Comparison of ENCODE assay signal across 8 mouse cellular contexts in the genomic region with DNA sequence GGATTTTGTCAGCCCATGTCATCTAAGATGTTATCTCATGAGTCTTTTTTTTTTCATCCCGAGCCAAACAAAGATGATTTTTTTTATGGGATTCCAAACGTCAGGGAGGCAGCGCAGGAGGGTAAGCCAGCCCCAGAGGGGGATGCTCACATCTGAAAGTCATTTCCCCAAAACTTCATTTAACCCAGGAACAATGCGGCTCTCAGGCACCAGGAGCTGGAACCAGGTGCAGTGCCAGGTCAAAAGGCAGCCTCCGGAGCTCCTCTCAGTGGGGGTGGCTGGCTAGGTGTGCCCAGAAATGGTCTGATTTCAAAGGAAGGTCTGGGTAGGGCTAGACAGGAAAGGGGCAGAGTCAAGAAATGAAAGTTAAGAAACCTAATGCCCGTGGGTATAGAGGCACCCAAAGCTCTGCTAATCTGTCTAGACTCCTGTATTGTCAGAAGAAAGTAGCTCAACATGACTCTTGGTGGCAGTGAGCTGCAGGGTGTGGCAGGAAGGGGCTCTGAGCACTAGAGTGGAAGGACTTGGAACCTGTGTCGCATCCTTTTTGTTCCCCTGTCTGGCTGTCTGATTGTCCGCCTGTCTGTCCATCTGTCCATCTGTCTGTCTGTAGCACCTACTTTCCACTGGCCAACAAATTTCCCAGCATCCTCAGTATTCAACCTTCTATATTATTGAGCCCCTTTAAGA.
DNase-seq lines count a peak whose midpoint lies in the region; ATAC-seq lines count a peak whose summit lies in the region.

No protein-coding gene starts in this region.

- no peak overlapping the region for H3K4me3 ChIP-seq in hindbrain, embryonic 11.5 days (ENCODE audit: low read depth, low read length)
- H3K4me3 ChIP-seq in limb, embryonic 15.5 days: peak overlapping the region; percentile 9; the same call in 1 of the 2 replicates

- H3K9me3 ChIP-seq in hindbrain, embryonic 11.5 days (ENCODE audit: control insufficient read depth, low read length): no peaks in the 10 kb centered on the region
- H3K9me3 ChIP-seq in limb, embryonic 15.5 days: no peaks in the 10 kb centered on the region

- no peaks in the 10 kb centered on the region for H3K27me3 ChIP-seq in hindbrain, embryonic 11.5 days (ENCODE audit: control insufficient read depth, insufficient read depth, low read length)
- no peaks in the 10 kb centered on the region for H3K27me3 ChIP-seq in limb, embryonic 15.5 days

- DNase-seq in cerebellum, adult 18-20 months: peak; percentile 9 to 13
- peak; percentile 40 for DNase-seq in ZHBTc4 (ENCODE audit: low read depth, low spot score)
- peak; percentile 30 for DNase-seq in hindbrain, embryonic 11.5 days (ENCODE audit: low spot score)
- DNase-seq in lung, postnatal 14 days: no peak
- no peak for DNase-seq in frontal cortex, adult 2 months (ENCODE audit: extremely low spot score in 1 of 2, low spot score in 1 of 2)

- 19% methylated on average over 8 of the region's 8 CpGs for WGBS in hindbrain, embryonic 11.5 days
- WGBS in limb, embryonic 15.5 days: 21% methylated on average over 8 of the region's 8 CpGs

- peaks cover 7% of the 10 kb centered on the region for H3K4me1 ChIP-seq in hindbrain, embryonic 11.5 days (replicated peaks; ENCODE audit: control insufficient read depth, insufficient read depth, low read length)
- H3K4me1 ChIP-seq in limb, embryonic 15.5 days: peaks cover 33% of the 10 kb centered on the region

- H3K27ac ChIP-seq in hindbrain, embryonic 11.5 days (ENCODE audit: low read depth, low read length): no peak overlapping the region
- H3K27ac ChIP-seq in limb, embryonic 15.5 days: peak overlapping the region; percentile 55

- no peaks in the 10 kb centered on the region for H3K36me3 ChIP-seq in hindbrain, embryonic 11.5 days (ENCODE audit: control insufficient read depth, insufficient read depth, low read length)
- no peaks in the 10 kb centered on the region for H3K36me3 ChIP-seq in limb, embryonic 15.5 days

- ATAC-seq in cerebellum, adult (ENCODE audit: insufficient number of reproducible peaks, low FRiP score, low TSS enrichment): no peak
- ATAC-seq in hindbrain, embryonic 11.5 days (ENCODE audit: low FRiP score): peak; percentile 3; the same call in 1 of the 2 replicates
- ATAC-seq in limb, embryonic 15.5 days (ENCODE audit: insufficient number of reproducible peaks, low FRiP score, low TSS enrichment, low read depth): no peak
- ATAC-seq in megakaryocyte-erythroid progenitor cell, adult 5-6 weeks (replicated peaks; ENCODE audit: low FRiP score, low TSS enrichment, poor library complexity, severe bottlenecking): no peak

- H3K4me2 ChIP-seq in hindbrain, embryonic 11.5 days (replicated peaks; ENCODE audit: low read depth, low read length): peak overlapping the region; percentile 3; the same call in 1 of the 2 replicates
- H3K4me2 ChIP-seq in limb, embryonic 15.5 days: peak overlapping the region; percentile 39

- H3K9ac ChIP-seq in hindbrain, embryonic 11.5 days (ENCODE audit: low read depth, low read length): no peak overlapping the region
- no peak overlapping the region for H3K9ac ChIP-seq in limb, embryonic 15.5 days

Comparison
In these comparisons a context has a peak if more than half of its experiments do, and no peak if none do; other contexts are left out.
1. DNase-seq: peak in cerebellum, adult 18-20 months (2 of 2), ZHBTc4 (single experiment) and hindbrain, embryonic 11.5 days (single experiment); none in lung, postnatal 14 days (single experiment) and frontal cortex, adult 2 months (0 of 2).